Mouse (Mus musculus) erythroblast, embryonic 14.5 days (primary cell): ENCODE data around the gene Hist1h4j. TPM values are rescaled to one million over a fixed set of nuclear protein-coding genes. Genes with fewer than 3 reads are reported as not detected.
A peak's percentile ranks its signal among the peaks of the same experiment; 100 is the strongest.
"Not testable (repeated sequence)": the region's sequence is repeated elsewhere in the genome, so short reads cannot be mapped to it uniquely, and the experiment has no call there.

Experiments
- H3K27me3 ChIP-seq: 2 replicates; pipeline ENCODE4 v1.6.1; 2012; ENCODE audit warnings: inconsistent platforms; ENCODE audit not compliant: control insufficient read depth
- H3K36me3 ChIP-seq: 2 replicates; pipeline ENCODE4 v1.6.1; 2012; ENCODE audit warnings: mild to moderate bottlenecking, inconsistent platforms; ENCODE audit not compliant: control insufficient read depth
- H3K4me1 ChIP-seq: 2 replicates; pipeline ENCODE4 v1.6.1; 2012; ENCODE audit warnings: inconsistent platforms; ENCODE audit not compliant: control insufficient read depth
- H3K4me3 ChIP-seq: replicated peaks from 2 replicates; pipeline ENCODE3; 2012; ENCODE audit warnings: moderate library complexity, mild to moderate bottlenecking, inconsistent platforms
- H3K9me3 ChIP-seq: 2 replicates; pipeline ENCODE4 v1.6.1; 2012; ENCODE audit warnings: low read length, inconsistent platforms, mixed read lengths; ENCODE audit not compliant: control insufficient read depth
- GATA1 ChIP-seq: IDR thresholded peaks from 2 replicates; pipeline ENCODE4 v1.6.1; 2012; ENCODE audit warnings: low read length, inconsistent platforms, mixed read lengths
- TAL1 ChIP-seq: IDR thresholded peaks from 3 replicates; pipeline ENCODE4 v1.6.1; 2012; ENCODE audit warnings: low read length, inconsistent platforms, mixed read lengths
- polyA plus RNA-seq: library from polyadenylated mRNA; stranded (reverse); fragments of >175 nt; gene quantifications from 2 replicates; pipeline ENCODE4 v1.2.3, GENCODE M21; 2012

The Hist1h4j gene
- polyA plus RNA-seq, 1 experiment = 2.7 TPM

DNA sequence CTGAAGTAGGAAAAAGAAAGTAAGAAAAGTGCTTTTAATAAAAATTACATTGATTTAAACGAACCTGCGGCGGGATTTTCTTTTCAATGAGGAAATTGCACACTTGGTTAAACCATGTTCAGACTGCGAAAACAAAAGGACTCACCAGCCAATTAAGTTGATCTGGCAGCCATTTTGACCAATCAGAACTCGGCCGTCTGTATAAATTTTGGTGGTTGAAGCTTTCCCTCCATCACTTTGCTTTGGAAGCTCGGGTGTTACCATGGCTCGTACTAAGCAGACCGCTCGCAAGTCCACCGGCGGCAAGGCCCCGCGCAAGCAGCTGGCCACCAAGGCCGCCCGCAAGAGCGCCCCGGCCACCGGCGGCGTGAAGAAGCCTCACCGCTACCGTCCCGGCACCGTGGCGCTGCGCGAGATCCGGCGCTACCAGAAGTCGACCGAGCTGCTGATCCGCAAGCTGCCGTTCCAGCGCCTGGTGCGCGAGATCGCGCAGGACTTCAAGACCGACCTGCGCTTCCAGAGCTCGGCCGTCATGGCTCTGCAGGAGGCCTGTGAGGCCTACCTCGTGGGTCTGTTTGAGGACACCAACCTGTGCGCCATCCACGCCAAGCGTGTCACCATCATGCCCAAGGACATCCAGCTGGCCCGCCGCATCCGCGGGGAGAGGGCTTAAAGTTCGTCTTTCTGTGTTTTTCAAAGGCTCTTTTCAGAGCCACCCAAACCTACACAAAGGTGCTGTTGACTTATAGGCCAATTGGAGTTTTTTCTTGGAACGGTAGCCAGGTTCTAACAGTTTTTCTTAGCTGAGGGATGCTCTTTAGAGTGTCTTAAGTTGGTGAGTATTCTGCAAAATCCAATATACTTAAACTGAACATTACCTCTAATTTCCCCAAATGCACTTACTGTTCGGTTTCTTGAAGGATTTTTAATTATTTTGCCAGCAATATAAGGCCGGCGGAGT, 17.2 kb upstream of the Hist1h4j start, which contains the start of gene Hist1h3h:
Gene Hist1h3h, plus strand, starts transcription at position 263 of the 961 bp plus-strand sequence.
- not testable (repeated sequence) for H3K9me3 ChIP-seq, H3K36me3 ChIP-seq, H3K27me3 ChIP-seq
- Histone ChIP-seq H3K4me1 (peaks cover 62% of the 10 kb centered on the region), H3K4me3 (peak within 1 kb of the TSS; percentile 79)

GRCm38 (mm10) chr13:21718381-21719080, 16.3 kb upstream of the Hist1h4j start:
- Histone ChIP-seq H3K9me3 (no peaks in the 10 kb centered on the region), H3K4me3 (peak overlapping the region; percentile 79), H3K27me3 (no peaks in the 10 kb centered on the region), H3K4me1 (peaks cover 69% of the 10 kb centered on the region), H3K36me3 (no peaks in the 10 kb centered on the region; the same call in 1 of the 2 replicates)
- TF ChIP-seq GATA1 (no peak), TAL1 (no peak)

DNA sequence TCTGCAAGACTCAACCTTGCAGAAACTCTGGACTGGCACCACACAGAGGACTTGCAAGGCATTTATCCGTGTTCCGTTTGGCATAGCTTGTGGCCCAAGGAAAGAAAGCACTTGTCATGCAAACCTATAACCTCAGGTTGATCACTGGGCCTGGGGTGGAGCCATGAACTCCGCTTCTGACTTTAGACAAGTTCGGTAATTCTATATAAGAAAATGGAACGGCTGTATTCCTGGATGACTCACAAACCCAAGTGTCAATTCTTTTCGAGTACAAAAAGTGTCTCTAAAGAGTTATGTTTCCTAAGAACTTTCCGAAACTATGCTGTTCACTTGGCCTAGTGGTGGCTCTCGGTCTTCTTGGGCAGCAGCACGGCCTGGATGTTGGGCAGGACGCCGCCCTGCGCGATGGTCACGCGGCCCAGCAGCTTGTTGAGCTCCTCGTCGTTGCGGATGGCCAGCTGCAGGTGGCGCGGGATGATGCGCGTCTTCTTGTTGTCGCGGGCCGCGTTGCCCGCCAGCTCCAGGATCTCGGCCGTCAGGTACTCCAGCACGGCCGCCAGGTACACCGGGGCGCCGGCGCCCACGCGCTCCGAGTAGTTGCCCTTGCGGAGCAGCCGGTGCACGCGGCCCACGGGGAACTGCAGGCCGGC, 13.6 kb upstream of the Hist1h4j start:
- H3K9me3 ChIP-seq, H3K27me3 ChIP-seq, H3K36me3 ChIP-seq: not testable (repeated sequence)
- Histone ChIP-seq H3K4me3 (peak overlapping the region; percentile 79), H3K4me1 (peaks cover 56% of the 10 kb centered on the region)

DNA sequence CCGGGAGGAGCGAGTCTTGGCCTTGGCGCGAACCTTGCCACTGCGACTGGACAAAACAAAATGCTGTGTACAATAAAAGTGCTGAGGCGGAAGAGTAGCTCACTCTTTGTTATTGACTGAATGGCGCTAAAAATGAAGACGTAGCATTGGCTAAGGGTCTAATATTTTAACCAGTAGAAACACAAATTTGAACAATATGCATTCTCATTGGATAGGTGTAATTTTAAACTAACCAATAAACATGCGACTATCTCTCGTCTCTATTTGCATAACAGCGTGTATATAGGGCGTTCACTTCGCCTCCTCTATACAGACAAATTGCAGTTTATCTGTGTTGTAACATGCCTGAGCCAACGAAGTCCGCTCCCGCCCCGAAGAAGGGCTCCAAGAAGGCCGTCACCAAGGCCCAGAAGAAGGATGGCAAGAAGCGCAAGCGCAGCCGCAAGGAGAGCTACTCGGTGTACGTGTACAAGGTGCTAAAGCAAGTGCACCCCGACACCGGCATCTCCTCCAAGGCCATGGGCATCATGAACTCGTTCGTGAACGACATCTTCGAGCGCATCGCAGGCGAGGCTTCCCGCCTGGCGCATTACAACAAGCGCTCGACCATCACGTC, 13.0 kb upstream of the Hist1h4j start, which contains the start of gene Hist1h2bm:
Gene Hist1h2bm, plus strand, starts transcription at position 288 of the 616 bp plus-strand sequence.
- H3K27me3 ChIP-seq, H3K9me3 ChIP-seq, H3K36me3 ChIP-seq: not testable (repeated sequence)
- peak within 1 kb of the TSS; percentile 79 for H3K4me3 ChIP-seq
- H3K4me1 ChIP-seq = peaks cover 53% of the 10 kb centered on the region

DNA sequence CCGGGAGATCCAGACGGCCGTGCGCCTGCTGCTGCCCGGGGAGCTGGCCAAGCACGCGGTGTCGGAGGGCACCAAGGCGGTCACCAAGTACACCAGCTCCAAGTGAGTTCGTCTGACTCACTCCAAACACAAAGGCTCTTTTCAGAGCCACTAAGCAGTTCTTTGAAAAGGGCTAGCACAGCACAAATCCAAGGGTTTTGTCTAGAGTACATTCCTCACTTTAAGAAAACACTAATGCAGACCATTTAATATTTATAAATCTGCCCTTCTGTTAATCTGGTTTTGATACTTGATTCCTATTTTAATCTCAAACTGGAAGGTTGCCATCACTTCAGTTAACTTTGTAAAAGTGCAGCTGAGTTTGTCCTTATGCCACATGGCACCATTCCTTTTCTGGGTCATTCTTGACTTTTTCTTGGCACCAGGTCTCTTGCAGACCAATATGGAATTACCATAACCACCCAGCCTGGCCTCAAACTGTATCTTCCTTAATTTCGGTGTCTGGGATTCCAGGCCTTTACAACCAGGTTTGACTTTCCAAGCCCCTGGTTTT, 12.4 kb upstream of the Hist1h4j start:
- Histone ChIP-seq H3K4me3 (peak overlapping the region; percentile 69), H3K4me1 (peaks cover 52% of the 10 kb centered on the region)

GRCm38 (mm10) chr13:21722993-21723836, 11.6 kb upstream of the Hist1h4j start:
- Histone ChIP-seq H3K4me3 (peak overlapping the region; percentile 69), H3K9me3 (no peaks in the 10 kb centered on the region), H3K36me3 (no peaks in the 10 kb centered on the region; the same call in 1 of the 2 replicates), H3K4me1 (peaks cover 48% of the 10 kb centered on the region), H3K27me3 (no peaks in the 10 kb centered on the region)
- TF ChIP-seq GATA1 (no peak), TAL1 (no peak)

More for the DNA sequence above, 12.4 kb upstream of the Hist1h4j start:
- H3K36me3 ChIP-seq = no peaks in the 10 kb centered on the region; the same call in 1 of the 2 replicates
- H3K9me3 ChIP-seq = no peaks in the 10 kb centered on the region
- no peaks in the 10 kb centered on the region for H3K27me3 ChIP-seq
- no peak for TF ChIP-seq TAL1
- no peak for TF ChIP-seq GATA1

- peaks cover 13% of the 10 kb centered on the region for H3K4me1 ChIP-seq
- no peak overlapping the region for H3K4me3 ChIP-seq
Observed at GRCm38 (mm10) chr13:21727948-21728572, 6.8 kb upstream of the Hist1h4j start.

More at GRCm38 (mm10) chr13:21727948-21728572, 6.8 kb upstream of the Hist1h4j start:
- no peaks in the 10 kb centered on the region for H3K36me3 ChIP-seq
- H3K9me3 ChIP-seq = no peaks in the 10 kb centered on the region
- TF ChIP-seq GATA1 (no peak), TAL1 (no peak)
- no peaks in the 10 kb centered on the region for H3K27me3 ChIP-seq
